Mouse (Mus musculus): Measurements from ENCODE around the gene Htr7. TPM values are rescaled to one million over a fixed set of nuclear protein-coding genes. Genes with fewer than 3 reads are reported as not detected.

Gene Htr7
- polyA plus RNA-seq, 1 experiment from 2014 or later: not detected

DNA sequence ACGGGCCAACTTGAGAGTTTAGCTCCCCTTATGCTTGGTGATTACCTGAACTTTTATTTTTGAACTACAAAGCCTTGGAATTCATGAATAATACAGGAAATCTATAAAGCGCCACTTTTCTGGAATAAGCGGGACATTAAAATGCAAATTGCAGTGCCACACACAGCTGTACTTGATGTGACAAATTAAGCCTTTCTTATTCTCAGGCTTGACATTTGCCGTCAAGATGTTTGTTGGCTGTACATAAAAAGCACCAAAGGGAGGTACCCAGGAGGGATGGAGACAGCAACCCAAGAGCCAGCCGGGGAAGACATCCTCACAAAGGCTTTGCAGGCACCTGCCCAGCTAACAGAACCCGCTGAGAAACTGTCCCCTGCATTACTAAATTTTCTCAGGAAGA, 56.4 kb downstream of the Htr7 start:
- Histone ChIP-seq H3K4me1 (ENCODE audit: control insufficient read depth, low read depth, low read length) (no peaks in the 10 kb centered on the region), H3K27me3 (ENCODE audit: control insufficient read depth, insufficient read depth, low read depth, low read length) (no peaks in the 10 kb centered on the region), H3K36me3 (ENCODE audit: control insufficient read depth, insufficient read depth) (no peaks in the 10 kb centered on the region), H3K27ac (ENCODE audit: low read length) (no peak overlapping the region), H3K9me3 (replicated peaks; ENCODE audit: control insufficient read depth, low read length) (no peaks in the 10 kb centered on the region), H3K9ac (ENCODE audit: low read depth, low read length) (no peak overlapping the region), H3K4me3 (ENCODE audit: low read depth, low read length) (no peak overlapping the region), H3K4me2 (ENCODE audit: low read depth, low read length) (no peak overlapping the region)
- WGBS (ENCODE audit: insufficient replicate concordance): 76% methylated on average over 6 of the region's 6 CpGs
- no peak for ATAC-seq (ENCODE audit: low read depth)

DNA sequence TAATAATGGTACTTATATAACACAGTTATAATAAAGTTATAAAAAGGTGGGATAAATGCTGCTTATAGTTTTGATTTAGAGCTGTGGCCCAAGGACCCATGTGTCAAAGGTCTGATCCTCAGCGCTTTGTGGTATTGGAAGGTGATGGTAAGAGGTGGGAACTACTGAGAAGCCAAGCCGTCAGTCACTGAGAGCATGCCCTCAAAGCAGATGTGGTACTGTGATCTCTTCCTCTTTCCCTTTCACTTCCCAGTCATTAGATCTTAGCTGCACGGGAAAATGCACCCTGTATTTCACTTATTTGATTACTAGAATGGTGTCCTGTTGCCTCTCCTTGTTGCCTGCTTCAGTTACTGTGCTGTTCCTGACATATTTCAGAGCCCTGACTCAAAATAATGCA, 59.9 kb downstream of the Htr7 start:
- ATAC-seq (ENCODE audit: low read depth): no peak
- no peak overlapping the region for H3K4me3 ChIP-seq (ENCODE audit: low read depth, low read length)
- H3K27me3 ChIP-seq (ENCODE audit: control insufficient read depth, insufficient read depth, low read depth, low read length): no peaks in the 10 kb centered on the region
- no peak overlapping the region for H3K27ac ChIP-seq (ENCODE audit: low read length)
- no peaks in the 10 kb centered on the region for H3K36me3 ChIP-seq (ENCODE audit: control insufficient read depth, insufficient read depth)
- no peaks in the 10 kb centered on the region for H3K9me3 ChIP-seq (replicated peaks; ENCODE audit: control insufficient read depth, low read length)
- WGBS (ENCODE audit: insufficient replicate concordance): 30% methylated on average over 3 of the region's 3 CpGs
- H3K9ac ChIP-seq (ENCODE audit: low read depth, low read length): no peak overlapping the region
- no peak overlapping the region for H3K4me2 ChIP-seq (ENCODE audit: low read depth, low read length)
- no peaks in the 10 kb centered on the region for H3K4me1 ChIP-seq (ENCODE audit: control insufficient read depth, low read depth, low read length)

- no peak for ATAC-seq (ENCODE audit: low read depth)
- no peak overlapping the region for H3K4me2 ChIP-seq (ENCODE audit: low read depth, low read length)
- H3K9me3 ChIP-seq (replicated peaks; ENCODE audit: control insufficient read depth, low read length): no peaks in the 10 kb centered on the region
- 38% methylated on average over 1 of the region's 1 CpGs for WGBS (ENCODE audit: insufficient replicate concordance)
- no peak overlapping the region for H3K9ac ChIP-seq (ENCODE audit: low read depth, low read length)
- H3K27me3 ChIP-seq (ENCODE audit: control insufficient read depth, insufficient read depth, low read depth, low read length): no peaks in the 10 kb centered on the region
- no peak overlapping the region for H3K27ac ChIP-seq (ENCODE audit: low read length)
- H3K4me3 ChIP-seq (ENCODE audit: low read depth, low read length): no peak overlapping the region
- no peaks in the 10 kb centered on the region for H3K36me3 ChIP-seq (ENCODE audit: control insufficient read depth, insufficient read depth)
- no peaks in the 10 kb centered on the region for H3K4me1 ChIP-seq (ENCODE audit: control insufficient read depth, low read depth, low read length)
Observed at GRCm38 (mm10) chr19:35987461-35987860, 69.8 kb downstream of the Htr7 start.

DNA sequence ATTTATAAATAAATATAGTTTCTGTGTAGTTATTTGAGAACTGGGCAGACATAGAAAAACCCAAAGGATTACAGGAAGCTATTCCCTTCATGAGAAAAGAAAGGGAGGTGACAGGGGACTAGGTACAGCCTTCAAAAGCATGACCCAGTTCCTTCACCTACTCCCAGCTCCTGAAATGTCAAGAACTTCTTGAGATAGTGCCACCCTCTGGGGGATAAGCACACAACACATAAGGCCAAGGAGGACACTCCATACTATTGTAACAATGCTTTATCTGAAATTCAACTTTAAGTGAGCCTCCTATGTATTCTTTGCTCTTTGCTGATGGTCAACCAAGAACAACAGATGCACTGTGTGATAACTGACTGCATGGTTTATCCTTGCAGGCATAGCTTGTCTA, 82.6 kb downstream of the Htr7 start:
- no peak overlapping the region for H3K4me3 ChIP-seq (ENCODE audit: low read depth, low read length)
- no peak for ATAC-seq (ENCODE audit: low read depth)
- no peak overlapping the region for H3K27ac ChIP-seq (ENCODE audit: low read length)
- H3K9me3 ChIP-seq (replicated peaks; ENCODE audit: control insufficient read depth, low read length): no peaks in the 10 kb centered on the region
- H3K36me3 ChIP-seq (ENCODE audit: control insufficient read depth, insufficient read depth): no peaks in the 10 kb centered on the region
- no peaks in the 10 kb centered on the region for H3K27me3 ChIP-seq (ENCODE audit: control insufficient read depth, insufficient read depth, low read depth, low read length)
- H3K4me2 ChIP-seq (ENCODE audit: low read depth, low read length): no peak overlapping the region
- H3K9ac ChIP-seq (ENCODE audit: low read depth, low read length): no peak overlapping the region
- H3K4me1 ChIP-seq (ENCODE audit: control insufficient read depth, low read depth, low read length): no peaks in the 10 kb centered on the region

- H3K4me2 ChIP-seq (ENCODE audit: low read depth, low read length): no peak overlapping the region
- H3K4me3 ChIP-seq (ENCODE audit: low read depth, low read length): no peak overlapping the region
- no peaks in the 10 kb centered on the region for H3K4me1 ChIP-seq (ENCODE audit: control insufficient read depth, low read depth, low read length)
- 51% methylated on average over 5 of the region's 5 CpGs for WGBS (ENCODE audit: insufficient replicate concordance)
- no peaks in the 10 kb centered on the region for H3K27me3 ChIP-seq (ENCODE audit: control insufficient read depth, insufficient read depth, low read depth, low read length)
- ATAC-seq (ENCODE audit: low read depth): no peak
- H3K27ac ChIP-seq (ENCODE audit: low read length): no peak overlapping the region
- no peaks in the 10 kb centered on the region for H3K9me3 ChIP-seq (replicated peaks; ENCODE audit: control insufficient read depth, low read length)
- no peaks in the 10 kb centered on the region for H3K36me3 ChIP-seq (ENCODE audit: control insufficient read depth, insufficient read depth)
- H3K9ac ChIP-seq (ENCODE audit: low read depth, low read length): no peak overlapping the region
Observed at GRCm38 (mm10) chr19:35957656-35958055, 99.7 kb downstream of the Htr7 start.

DNA sequence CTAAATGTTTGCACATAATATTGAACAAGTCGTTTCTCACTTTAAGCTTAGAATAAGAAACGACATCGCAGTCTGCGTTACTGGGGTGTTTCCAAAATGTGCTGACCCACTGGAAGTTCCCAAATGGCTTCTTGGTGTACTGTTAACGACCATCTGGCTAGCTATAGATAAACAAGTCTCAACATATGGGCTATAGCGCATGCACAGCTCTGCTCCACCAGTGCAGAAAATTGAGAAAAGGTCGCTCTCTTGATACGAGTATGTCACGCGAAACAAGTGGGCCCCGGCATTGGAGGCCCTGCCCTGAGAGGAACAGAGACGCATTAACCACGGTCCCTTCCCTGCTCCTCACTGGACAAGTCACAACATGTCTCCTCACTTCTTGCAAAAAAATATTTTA, 101.6 kb downstream of the Htr7 start:
- no peaks in the 10 kb centered on the region for H3K27me3 ChIP-seq (ENCODE audit: control insufficient read depth, insufficient read depth, low read depth, low read length)
- H3K27ac ChIP-seq (ENCODE audit: low read length): no peak overlapping the region
- H3K4me2 ChIP-seq (ENCODE audit: low read depth, low read length): no peak overlapping the region
- no peaks in the 10 kb centered on the region for H3K9me3 ChIP-seq (replicated peaks; ENCODE audit: control insufficient read depth, low read length)
- no peak for ATAC-seq (ENCODE audit: low read depth)
- 76% methylated on average over 13 of the region's 13 CpGs for WGBS (ENCODE audit: insufficient replicate concordance)
- H3K36me3 ChIP-seq (ENCODE audit: control insufficient read depth, insufficient read depth): no peaks in the 10 kb centered on the region
- no peak overlapping the region for H3K9ac ChIP-seq (ENCODE audit: low read depth, low read length)
- no peaks in the 10 kb centered on the region for H3K4me1 ChIP-seq (ENCODE audit: control insufficient read depth, low read depth, low read length)
- H3K4me3 ChIP-seq (ENCODE audit: low read depth, low read length): no peak overlapping the region

- H3K27ac ChIP-seq (ENCODE audit: low read length): no peak overlapping the region
- no peak overlapping the region for H3K9ac ChIP-seq (ENCODE audit: low read depth, low read length)
- WGBS (ENCODE audit: insufficient replicate concordance): 35% methylated on average over 1 of the region's 1 CpGs
- ATAC-seq (ENCODE audit: low read depth): no peak
- H3K36me3 ChIP-seq (ENCODE audit: control insufficient read depth, insufficient read depth): no peaks in the 10 kb centered on the region
- no peaks in the 10 kb centered on the region for H3K9me3 ChIP-seq (replicated peaks; ENCODE audit: control insufficient read depth, low read length)
- H3K4me3 ChIP-seq (ENCODE audit: low read depth, low read length): no peak overlapping the region
- H3K4me1 ChIP-seq (ENCODE audit: control insufficient read depth, low read depth, low read length): no peaks in the 10 kb centered on the region
- H3K27me3 ChIP-seq (ENCODE audit: control insufficient read depth, insufficient read depth, low read depth, low read length): no peaks in the 10 kb centered on the region
- no peak overlapping the region for H3K4me2 ChIP-seq (ENCODE audit: low read depth, low read length)
Observed at GRCm38 (mm10) chr19:35949888-35950287, 107.4 kb downstream of the Htr7 start.

DNA sequence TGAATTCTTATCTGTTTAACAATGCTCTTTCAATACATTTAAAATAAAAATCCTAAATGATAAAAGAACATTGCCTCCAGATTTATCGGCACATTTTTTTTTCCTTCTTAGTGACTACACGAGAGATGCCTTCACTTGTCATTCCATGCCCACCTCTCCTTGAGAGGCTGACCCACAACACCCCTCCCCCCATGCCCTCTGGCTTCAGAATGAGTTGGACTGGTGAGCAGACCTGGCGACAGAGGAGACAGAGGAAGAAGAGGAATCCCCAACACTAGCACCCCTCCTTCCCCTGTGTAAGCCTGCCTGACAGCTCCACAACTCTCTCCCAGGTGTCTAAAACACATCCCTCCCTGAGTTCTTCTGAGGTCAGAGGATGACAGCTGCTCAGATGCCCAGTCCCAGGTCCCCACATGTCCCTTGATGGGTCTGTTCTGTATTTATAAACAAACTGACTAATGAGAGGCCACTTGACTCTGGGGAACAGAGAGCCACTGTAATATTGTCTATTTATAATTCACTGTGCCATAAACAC, 132.3 kb downstream of the Htr7 start:
- no peak for ATAC-seq (ENCODE audit: low read depth)
- Histone ChIP-seq H3K9ac (ENCODE audit: low read depth, low read length) (no peak overlapping the region), H3K9me3 (replicated peaks; ENCODE audit: control insufficient read depth, low read length) (no peaks in the 10 kb centered on the region), H3K27me3 (ENCODE audit: control insufficient read depth, insufficient read depth, low read depth, low read length) (no peaks in the 10 kb centered on the region), H3K27ac (ENCODE audit: low read length) (no peak overlapping the region), H3K36me3 (ENCODE audit: control insufficient read depth, insufficient read depth) (no peaks in the 10 kb centered on the region), H3K4me1 (ENCODE audit: control insufficient read depth, low read depth, low read length) (no peaks in the 10 kb centered on the region), H3K4me3 (ENCODE audit: low read depth, low read length) (no peak overlapping the region), H3K4me2 (ENCODE audit: low read depth, low read length) (no peak overlapping the region)
- 47% methylated on average over 3 of the region's 3 CpGs for WGBS (ENCODE audit: insufficient replicate concordance)

GRCm38 (mm10) chr19:35924418-35924817, 132.9 kb downstream of the Htr7 start:
- Histone ChIP-seq H3K4me1 (ENCODE audit: control insufficient read depth, low read depth, low read length) (no peaks in the 10 kb centered on the region), H3K27ac (ENCODE audit: low read length) (no peak overlapping the region), H3K4me2 (ENCODE audit: low read depth, low read length) (no peak overlapping the region), H3K9ac (ENCODE audit: low read depth, low read length) (no peak overlapping the region), H3K27me3 (ENCODE audit: control insufficient read depth, insufficient read depth, low read depth, low read length) (no peaks in the 10 kb centered on the region), H3K36me3 (ENCODE audit: control insufficient read depth, insufficient read depth) (no peaks in the 10 kb centered on the region), H3K4me3 (ENCODE audit: low read depth, low read length) (no peak overlapping the region), H3K9me3 (replicated peaks; ENCODE audit: control insufficient read depth, low read length) (no peaks in the 10 kb centered on the region)
- WGBS (ENCODE audit: insufficient replicate concordance): 28% methylated on average over 5 of the region's 5 CpGs
- no peak for ATAC-seq (ENCODE audit: low read depth)

Measured in liver, embryonic 16.5 days (tissue).